Comparison of ENCODE assay signal across 11 mouse cellular contexts in the genomic region with DNA sequence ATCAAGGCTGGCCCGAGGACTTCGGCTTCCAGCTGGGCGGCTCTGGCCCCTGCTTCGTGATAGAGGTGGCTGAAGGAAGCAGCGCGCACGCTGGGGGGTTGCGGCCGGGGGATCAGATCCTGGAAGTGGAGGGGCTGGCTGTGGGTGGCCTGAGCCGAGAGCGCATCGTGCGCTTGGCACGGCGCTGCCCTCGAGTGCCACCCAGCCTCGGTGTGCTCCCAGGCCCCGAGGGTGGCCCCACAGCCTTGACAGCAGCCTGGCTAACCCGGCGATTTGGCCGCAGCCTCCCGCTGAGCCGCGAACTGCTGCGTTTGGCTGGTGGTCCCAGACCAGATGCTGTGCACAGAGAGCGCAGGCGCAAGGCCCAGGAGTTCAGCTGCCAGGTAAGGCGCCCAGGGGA. TPM values are rescaled to one million over a fixed set of nuclear protein-coding genes. Genes with fewer than 3 reads are reported as not detected.
DNase-seq lines count a peak whose midpoint lies in the region; ATAC-seq and TF ChIP-seq lines count a peak whose summit lies in the region.
"Had no signal": no experiment of that assay in that cellular context is flagged by ENCODE, and none has a peak within 500 bp of the region (broad histone marks: within the 10 kb centered on the region; RNA-seq: fewer than 3 reads in every experiment).

No protein-coding gene starts in this region.

- H3K9me3 ChIP-seq in E14TG2a.4 (ENCODE audit: low read length) = peaks cover 3% of the 10 kb centered on the region
- no peaks in the 10 kb centered on the region for H3K9me3 ChIP-seq in forebrain, embryonic 13.5 days (replicated peaks)
- H3K9me3 ChIP-seq in limb, embryonic 15.5 days = no peaks in the 10 kb centered on the region

- peak overlapping the region; percentile 73 for H3K4me3 ChIP-seq in E14TG2a.4 (replicated peaks; ENCODE audit: low read length)
- H3K4me3 ChIP-seq in forebrain, embryonic 13.5 days = 0 out of 2 replicates have a peak overlapping the region, but pooled peaks have one; percentile 3
- peak overlapping the region; percentile 29 for H3K4me3 ChIP-seq in limb, embryonic 15.5 days

- H3K9ac ChIP-seq in forebrain, embryonic 13.5 days = peak overlapping the region; percentile 38
- H3K9ac ChIP-seq in limb, embryonic 15.5 days = no peak overlapping the region

- no peak overlapping the region for H3K27ac ChIP-seq in forebrain, embryonic 13.5 days
- no peak overlapping the region for H3K27ac ChIP-seq in limb, embryonic 15.5 days

- DNase-seq in embryo, embryonic 10.5 days (ENCODE audit: low spot score) = peak; percentile 8
- DNase-seq in embryo, embryonic 10 days (ENCODE audit: low spot score) = no peak
- DNase-seq in adrenal gland, postnatal 25 days = no peak
- no peak for DNase-seq in adrenal gland, adult 8-10 months
- DNase-seq in frontal cortex, postnatal 36 days (ENCODE audit: low spot score in 2 of 2) = no peak
- DNase-seq: B cell, adult 2 months had no signal

- ATAC-seq in forebrain, embryonic 13.5 days = no peak
- ATAC-seq in limb, embryonic 15.5 days (ENCODE audit: insufficient number of reproducible peaks, low FRiP score, low TSS enrichment, low read depth) = no peak

- TF ChIP-seq CTCF in E14TG2a.4 (conservative IDR thresholded peaks at IDR 0.05; ENCODE audit: low read length) = no peak

- no peaks in the 10 kb centered on the region for H3K36me3 ChIP-seq in E14TG2a.4 (ENCODE audit: insufficient read depth, low read length)
- no peaks in the 10 kb centered on the region for H3K36me3 ChIP-seq in forebrain, embryonic 13.5 days (ENCODE audit: poor library complexity, severe bottlenecking)
- no peaks in the 10 kb centered on the region for H3K36me3 ChIP-seq in limb, embryonic 15.5 days

- peak overlapping the region; percentile 46 for H3K4me2 ChIP-seq in forebrain, embryonic 13.5 days
- H3K4me2 ChIP-seq in limb, embryonic 15.5 days = peak overlapping the region; percentile 41

- WGBS in forebrain, embryonic 13.5 days = 4% methylated on average over 21 of the region's 28 CpGs
- 4% methylated on average over 28 of the region's 28 CpGs for WGBS in limb, embryonic 15.5 days

- H3K4me1 ChIP-seq in E14TG2a.4 (replicated peaks; ENCODE audit: low read depth, low read length) = peaks cover 34% of the 10 kb centered on the region
- H3K4me1 ChIP-seq in forebrain, embryonic 13.5 days = peaks cover 19% of the 10 kb centered on the region
- H3K4me1 ChIP-seq in limb, embryonic 15.5 days = peaks cover 9% of the 10 kb centered on the region

- peaks cover 46% of the 10 kb centered on the region for H3K27me3 ChIP-seq in E14TG2a.4 (ENCODE audit: insufficient read depth, low read length)
- peaks cover 30% of the 10 kb centered on the region for H3K27me3 ChIP-seq in forebrain, embryonic 13.5 days
- peaks cover 40% of the 10 kb centered on the region for H3K27me3 ChIP-seq in limb, embryonic 15.5 days

RNA-seq across cellular contexts. Expression of a gene that starts 0.4 kb away (rescaled TPM):
- polyA plus RNA-seq in forebrain, embryonic 13.5 days (2015; fragmentation: Nextera tagmentation; extraction: Ambion mirVana) = 0.15 and 0.23 TPM in 2 replicates
- polyA plus RNA-seq in limb, embryonic 15.5 days (2015; fragmentation: Nextera tagmentation; extraction: Ambion mirVana) = 0.68 and 1.1 TPM in 2 replicates
- total RNA-seq in adrenal gland, postnatal 25 days (2021) = 0.73 and 0.95 TPM in 2 replicates
- 1 to 10 TPM in 1 of 4 experiments, under 1 TPM in 3; 0.61 to 1.2 (median 0.91) TPM for total RNA-seq in adrenal gland, adult 8-10 months (2022)
- total RNA-seq: gastrocnemius, adult 8-10 months; liver, adult 2 months had no signal

RNA-seq across cellular contexts. Expression of a gene that starts 28.5 kb away (rescaled TPM):
- polyA plus RNA-seq in forebrain, embryonic 13.5 days (2015; fragmentation: Nextera tagmentation; extraction: Ambion mirVana) = 68.4 and 78.9 TPM in 2 replicates
- 72.3 and 78.7 TPM in 2 replicates for polyA plus RNA-seq in limb, embryonic 15.5 days (2015; fragmentation: Nextera tagmentation; extraction: Ambion mirVana)
- 58.7 and 66.5 TPM in 2 replicates for total RNA-seq in adrenal gland, postnatal 25 days (2021)
- 10 to 100 TPM; 60.3 to 74.8 (median 66.3) TPM for total RNA-seq in adrenal gland, adult 8-10 months (2022)

RNA-seq across cellular contexts. Expression of a gene that starts 42.4 kb away (rescaled TPM):
- polyA plus RNA-seq in forebrain, embryonic 13.5 days (2015; fragmentation: Nextera tagmentation; extraction: Ambion mirVana) = 50.0 and 51.5 TPM in 2 replicates
- 28.5 and 33.2 TPM in 2 replicates for polyA plus RNA-seq in limb, embryonic 15.5 days (2015; fragmentation: Nextera tagmentation; extraction: Ambion mirVana)
- 36.5 and 39.8 TPM in 2 replicates for total RNA-seq in adrenal gland, postnatal 25 days (2021)
- 10 to 100 TPM; 22.1 to 34.5 (median 28.6) TPM for total RNA-seq in adrenal gland, adult 8-10 months (2022)

RNA-seq across cellular contexts. Expression of a gene that starts 46.1 kb away (rescaled TPM):
- polyA plus RNA-seq in forebrain, embryonic 13.5 days (2015; fragmentation: Nextera tagmentation; extraction: Ambion mirVana) = 146 and 148 TPM in 2 replicates
- polyA plus RNA-seq in limb, embryonic 15.5 days (2015; fragmentation: Nextera tagmentation; extraction: Ambion mirVana) = 492 and 501 TPM in 2 replicates
- 91.4 and 91.9 TPM in 2 replicates for total RNA-seq in adrenal gland, postnatal 25 days (2021)
- 100 to 1,000 TPM in 3 of 4 experiments, 10 to 100 TPM in 1; 97.5 to 115 (median 101) TPM for total RNA-seq in adrenal gland, adult 8-10 months (2022)

Comparison
In these comparisons a context has a peak if more than half of its experiments do, and no peak if none do; other contexts are left out.
1. H3K4me3 ChIP-seq: peak in every context shown above with its lines; median percentile 73 in E14TG2a.4; 29 in limb, embryonic 15.5 days; 3 in forebrain, embryonic 13.5 days.